Mouse (Mus musculus) heart, postnatal 0 days (tissue): ENCODE results near the gene Tppp2. TPM values are rescaled to one million over a fixed set of nuclear protein-coding genes. Genes with fewer than 3 reads are reported as not detected.
A peak's percentile ranks its signal among the peaks of the same experiment; 100 is the strongest.

Experiments used
- ATAC-seq: fragments of 200-750 bp; cut with Nextera tagmentation; 2 replicates; pipeline ENCODE4 v1.8.0; 2017; ENCODE audit warnings: low read depth, moderate number of reproducible peaks, moderate library complexity; ENCODE audit not compliant: insufficient read depth
- DNase-seq: peaks from one replicate; pipeline ENCODE4 v3.0.0-alpha.2; 2016; ENCODE audit warnings: low spot score
- H3K27ac ChIP-seq: fragments of 300-500 bp; sonication (generic); 2 replicates; pipeline ENCODE4 v1.5.1; 2014; ENCODE audit warnings: low read depth, mild to moderate bottlenecking
- H3K27me3 ChIP-seq: fragments of 300-500 bp; sonication (generic); 2 replicates; pipeline ENCODE4 v1.6.1; 2014; ENCODE audit warnings: low read length, mixed read lengths; ENCODE audit not compliant: control insufficient read depth, insufficient read depth
- H3K36me3 ChIP-seq: fragments of 300-500 bp; sonication (generic); replicated peaks from 2 replicates; pipeline ENCODE4 v1.6.1; 2014; ENCODE audit warnings: low read length, mixed read lengths; ENCODE audit not compliant: control insufficient read depth, insufficient read depth
- H3K4me1 ChIP-seq: fragments of 300-500 bp; sonication (generic); 2 replicates; pipeline ENCODE4 v1.6.1; 2014; ENCODE audit warnings: antibody characterized with exemption; ENCODE audit not compliant: control insufficient read depth, insufficient read depth
- H3K4me2 ChIP-seq: fragments of 300-500 bp; sonication (generic); 2 replicates; pipeline ENCODE4 v1.6.1; 2014; ENCODE audit warnings: low read depth, mild to moderate bottlenecking, low read length, moderate library complexity
- H3K4me3 ChIP-seq: fragments of 300-500 bp; sonication (generic); 2 replicates; pipeline ENCODE4 v1.5.1; 2014; ENCODE audit warnings: low read depth, low read length
- H3K9ac ChIP-seq: fragments of 300-500 bp; sonication (generic); replicated peaks from 2 replicates; pipeline ENCODE4 v1.6.1; 2014; ENCODE audit warnings: low read depth, low read length, mixed read lengths
- H3K9me3 ChIP-seq: fragments of 300-500 bp; sonication (generic); replicated peaks from 2 replicates; pipeline ENCODE4 v1.6.1; 2016; ENCODE audit warnings: low read length; ENCODE audit not compliant: control insufficient read depth
- CTCF ChIP-seq: IDR thresholded peaks from 2 replicates; pipeline ENCODE4 v1.5.1; 2016; ENCODE audit warnings: antibody characterized with exemption, control low read depth, low read depth
- EP300 ChIP-seq: IDR thresholded peaks from 2 replicates; pipeline ENCODE4 v1.6.1; 2016; ENCODE audit warnings: antibody characterized with exemption, low read depth
- WGBS: fragments of 180-500 bp; shearing (Covaris S2); extraction: QIAGEN DNeasy Blood & Tissue Kit; methylation state at CpG from one replicate; pipeline ENCODE4 v1.1.7; 2014; 5-methylcytosine and 5-hydroxymethylcytosine counted together
- polyA plus RNA-seq: library from polyadenylated mRNA; unstranded; fragments of >200 nt; fragmentation: Nextera tagmentation; extraction: Ambion mirVana; gene quantifications from 2 replicates; pipeline ENCODE4 v1.2.1, GENCODE M21; 2015
- total RNA-seq: library from RNA; depleted of rRNA; stranded (reverse); fragments of >200 nt; gene quantifications from 2 replicates; pipeline ENCODE4 v1.2.3, GENCODE M21; 2014; ENCODE audit warnings: low replicate concordance; rRNA removed

Gene Tppp2
- total RNA-seq (not detected in 2 replicates), polyA plus RNA-seq (not detected in 2 replicates)

DNA sequence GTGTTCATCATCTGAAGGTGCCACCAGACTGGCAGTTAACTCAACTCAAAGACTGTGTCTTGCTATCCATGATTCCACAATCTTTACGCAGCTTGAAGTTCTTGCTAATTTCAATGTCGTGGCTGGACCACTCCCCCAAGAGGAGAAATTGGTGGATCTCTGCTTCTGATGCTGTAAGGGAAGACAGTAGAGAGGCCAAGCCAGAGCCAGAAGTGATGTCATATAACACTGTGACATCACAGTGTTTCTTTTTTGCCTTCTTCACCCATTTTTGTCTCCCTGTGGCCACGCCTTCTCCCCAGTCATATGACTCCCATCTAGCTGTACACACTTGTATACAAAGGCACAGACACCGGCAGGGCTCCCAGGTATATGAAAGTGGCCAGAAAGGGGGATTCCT lies at the start of gene Tppp2:
TSS of gene Tppp2 (plus strand) at position 301 of the 400 bp plus-strand sequence.
- Histone ChIP-seq H3K9ac (no peak within 1 kb of the TSS), H3K4me2 (no peak within 1 kb of the TSS), H3K4me3 (no peak within 1 kb of the TSS), H3K9me3 (no peaks in the 10 kb centered on the region), H3K27me3 (no peaks in the 10 kb centered on the region), H3K27ac (no peak within 1 kb of the TSS), H3K4me1 (peaks cover 31% of the 10 kb centered on the region), H3K36me3 (no peaks in the 10 kb centered on the region)
- WGBS, result 90% methylated on average over 4 of the region's 4 CpGs
- DNase-seq (no peak), ATAC-seq (no peak)
- TF ChIP-seq EP300, result no peak
- TF ChIP-seq CTCF, result no peak

DNA sequence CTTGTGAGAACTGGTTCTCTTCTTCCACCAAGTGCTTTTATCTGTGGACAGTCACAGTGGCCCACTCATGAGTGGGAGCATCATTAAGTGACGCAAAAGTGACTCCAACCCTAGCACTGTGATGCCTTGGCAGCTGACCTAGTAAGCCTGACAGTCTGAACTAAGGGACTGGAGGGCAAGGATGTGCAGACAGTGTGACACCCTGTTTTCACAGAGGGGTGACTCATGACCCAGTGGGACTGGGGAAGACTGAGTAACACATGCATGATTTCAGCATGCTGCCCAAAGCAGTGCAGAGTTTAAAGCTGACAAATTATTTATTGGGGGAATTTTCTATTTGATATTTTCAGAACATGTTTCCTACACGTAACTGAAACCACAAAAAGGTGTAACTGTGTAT lies 47.5 kb upstream of the Tppp2 start:
- ATAC-seq, result no peak
- Histone ChIP-seq H3K4me3 (no peak overlapping the region), H3K4me2 (no peak overlapping the region), H3K4me1 (no peaks in the 10 kb centered on the region), H3K9me3 (no peaks in the 10 kb centered on the region), H3K9ac (no peak overlapping the region), H3K36me3 (no peaks in the 10 kb centered on the region), H3K27me3 (no peaks in the 10 kb centered on the region), H3K27ac (no peak overlapping the region)
- 42% methylated on average over 2 of the region's 2 CpGs for WGBS
- TF ChIP-seq CTCF (no peak), EP300 (no peak)
- no peak for DNase-seq

DNA sequence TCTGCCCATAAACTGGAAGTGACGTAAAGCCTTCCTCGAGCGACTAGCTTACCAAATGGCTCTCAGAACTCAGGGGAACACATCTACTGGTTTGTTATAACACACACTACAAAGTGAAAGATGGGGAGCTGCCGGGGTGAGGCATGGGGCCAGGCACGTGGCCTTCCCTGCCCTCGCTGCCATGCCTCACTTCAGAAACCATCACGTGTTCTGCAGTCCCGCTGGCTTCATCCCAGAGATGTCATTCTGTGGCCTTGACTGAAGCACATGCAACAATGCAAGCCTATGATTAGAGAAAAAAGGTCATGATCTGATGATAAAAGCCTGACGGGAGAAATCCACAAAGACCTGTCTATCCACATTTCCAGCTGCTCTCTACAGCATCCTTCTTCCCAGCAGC lies 46.5 kb upstream of the Tppp2 start:
- ATAC-seq (no peak), DNase-seq (no peak)
- no peaks in the 10 kb centered on the region for H3K36me3 ChIP-seq
- no peak overlapping the region for H3K4me3 ChIP-seq
- no peaks in the 10 kb centered on the region for H3K27me3 ChIP-seq
- H3K4me2 ChIP-seq, result no peak overlapping the region
- 61% methylated on average over 9 of the region's 9 CpGs for whole genome bisulfite sequencing
- no peak overlapping the region for H3K9ac ChIP-seq
- TF ChIP-seq CTCF (no peak), EP300 (no peak)
- no peak overlapping the region for H3K27ac ChIP-seq
- H3K4me1 ChIP-seq, result no peaks in the 10 kb centered on the region
- no peaks in the 10 kb centered on the region for H3K9me3 ChIP-seq

DNA sequence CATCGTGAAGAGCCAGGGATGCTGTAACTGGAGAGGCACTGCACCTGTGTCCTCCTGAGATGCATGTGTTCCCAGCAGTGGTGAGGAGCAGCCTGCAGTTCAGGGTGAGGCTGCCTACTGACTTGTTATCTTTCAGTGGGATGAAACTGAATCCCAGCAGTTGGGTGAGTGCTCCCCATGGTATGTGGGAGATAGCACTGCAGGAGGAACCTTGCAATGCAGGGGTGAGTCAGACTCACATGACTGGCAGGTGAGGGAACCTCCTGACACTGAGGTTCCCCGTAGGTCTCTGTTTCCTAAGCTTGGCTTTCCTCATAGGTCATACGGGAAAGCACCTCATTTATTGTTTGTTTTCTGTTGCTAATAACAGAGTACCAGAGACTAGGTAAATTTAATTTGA lies 40.7 kb upstream of the Tppp2 start:
- no peak overlapping the region for H3K9ac ChIP-seq
- ATAC-seq (no peak), DNase-seq (no peak)
- no peaks in the 10 kb centered on the region for H3K4me1 ChIP-seq
- H3K27me3 ChIP-seq, result no peaks in the 10 kb centered on the region
- no peak overlapping the region for H3K4me2 ChIP-seq
- H3K36me3 ChIP-seq, result no peaks in the 10 kb centered on the region
- no peak overlapping the region for H3K4me3 ChIP-seq
- H3K9me3 ChIP-seq, result no peaks in the 10 kb centered on the region
- TF ChIP-seq EP300 (no peak), CTCF (no peak)
- WGBS, result 69% methylated on average over 3 of the region's 3 CpGs
- no peak overlapping the region for H3K27ac ChIP-seq

DNA sequence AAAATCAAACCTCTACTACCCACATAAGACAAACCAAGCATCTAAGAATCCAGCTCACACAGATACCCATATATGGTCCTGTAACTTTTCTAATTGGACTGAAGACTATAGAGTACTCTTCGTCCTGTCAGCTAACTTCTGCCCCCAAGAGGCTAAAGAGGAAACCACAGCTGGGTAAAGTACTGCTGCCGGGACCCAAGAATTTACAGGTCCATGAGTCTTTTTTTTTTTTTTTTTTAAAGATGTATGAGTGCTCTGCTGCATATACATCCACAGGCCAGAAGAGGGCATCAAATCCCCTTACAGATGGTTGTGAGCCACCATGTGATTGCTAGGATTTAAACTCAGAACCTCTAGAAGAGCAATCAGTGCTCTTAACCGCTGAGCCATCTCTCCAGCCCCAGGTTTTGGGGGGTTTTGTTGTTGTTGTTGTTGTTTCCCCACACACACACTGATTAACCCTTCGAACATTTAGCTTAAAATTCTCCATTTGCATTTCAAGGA lies 34.6 kb upstream of the Tppp2 start:
- Histone ChIP-seq H3K4me2 (peak overlapping the region; percentile 95), H3K4me1 (peaks cover 7% of the 10 kb centered on the region; the same call in 1 of the 2 replicates), H3K36me3 (peaks cover 21% of the 10 kb centered on the region), H3K9ac (0 out of 2 replicates have a peak overlapping the region, but pooled peaks have one; percentile 48), H3K27me3 (no peaks in the 10 kb centered on the region), H3K9me3 (no peaks in the 10 kb centered on the region), H3K27ac (peak overlapping the region; percentile 76), H3K4me3 (peak overlapping the region; percentile 78)
- ATAC-seq (peak; percentile 48; the same call in 1 of the 2 replicates), DNase-seq (peak; percentile 79)
- TF ChIP-seq CTCF (peak; percentile 70), EP300 (peak; percentile 39; the same call in 1 of the 2 replicates)
- WGBS, result 3% methylated on average over 4 of the region's 4 CpGs
